Mouse (Mus musculus): ENCODE measurements around the gene Arhgap19. TPM values are rescaled to one million over a fixed set of nuclear protein-coding genes. Genes with fewer than 3 reads are reported as not detected.

Gene Arhgap19
- polyA plus RNA-seq, 1 experiment from 2014 or later = 28.6 TPM

DNA sequence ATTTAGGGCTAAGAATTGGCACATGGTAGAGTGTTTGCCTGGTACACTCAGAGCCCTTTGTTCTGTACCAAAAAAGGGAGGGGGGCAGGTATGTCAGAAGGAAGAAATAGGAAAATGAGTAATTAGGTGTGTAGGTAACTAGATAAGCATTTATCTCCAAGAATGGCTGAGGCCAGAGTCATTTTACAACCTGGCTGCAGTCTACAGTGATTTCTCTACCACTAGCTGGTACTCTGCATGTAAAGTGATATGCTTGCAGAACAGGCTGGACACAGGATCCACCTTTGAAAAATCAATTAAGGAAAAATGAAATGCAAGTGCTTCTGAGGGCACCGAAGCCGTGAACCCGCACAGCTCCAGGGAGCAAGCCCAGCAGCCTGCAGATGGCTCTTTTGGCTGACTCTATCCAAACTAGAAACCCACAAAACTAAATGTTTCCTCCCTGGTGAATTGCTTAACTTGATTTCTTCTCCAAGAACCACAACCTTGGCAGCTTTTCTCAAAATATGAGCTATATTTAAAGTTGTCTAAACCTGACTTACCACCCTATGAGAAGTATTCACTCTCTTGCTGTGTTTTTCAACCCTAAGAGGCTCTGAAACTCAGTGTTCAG, 5.6 kb downstream of the Arhgap19 start:
- Histone ChIP-seq H3K4me3 (ENCODE audit: low read length) (no peak overlapping the region), H3K27ac (ENCODE audit: low read length) (no peak overlapping the region)
- WGBS = 88% methylated on average over 3 of the region's 3 CpGs

DNA sequence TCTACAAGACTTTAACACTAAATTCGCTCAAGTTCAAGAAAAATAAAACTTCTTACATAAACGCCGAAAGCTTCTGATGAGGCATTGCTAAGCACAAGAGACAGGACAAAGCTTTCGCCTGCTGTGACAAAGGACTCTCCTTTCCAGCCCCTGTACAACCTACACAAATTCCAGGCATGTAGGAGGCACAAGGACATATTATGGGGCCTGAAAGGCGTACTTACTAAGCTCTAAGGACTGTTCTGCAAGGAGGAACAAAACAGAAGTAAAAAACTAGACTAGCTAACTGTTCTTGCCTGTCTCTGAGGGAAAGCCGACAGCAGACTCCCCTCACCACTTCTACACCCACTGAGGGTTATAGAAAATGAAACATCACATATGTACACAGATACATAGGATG, 6.9 kb downstream of the Arhgap19 start:
- no peak for ATAC-seq (ENCODE audit: low read depth)
- Histone ChIP-seq H3K4me1 (replicated peaks; ENCODE audit: control insufficient read depth, insufficient read depth, low read length) (peaks cover 9% of the 10 kb centered on the region), H3K9ac (ENCODE audit: low read length) (no peak overlapping the region), H3K9me3 (ENCODE audit: control insufficient read depth, low read length) (no peaks in the 10 kb centered on the region), H3K4me3 (ENCODE audit: low read length) (no peak overlapping the region), H3K36me3 (ENCODE audit: control insufficient read depth, insufficient read depth, low read length) (no peaks in the 10 kb centered on the region), H3K27ac (ENCODE audit: low read length) (no peak overlapping the region), H3K4me2 (ENCODE audit: low read depth, low read length) (no peak overlapping the region), H3K27me3 (ENCODE audit: control insufficient read depth, insufficient read depth, low read depth, low read length) (no peaks in the 10 kb centered on the region)
- 67% methylated on average over 6 of the region's 6 CpGs for WGBS

More for the DNA sequence above, 5.6 kb downstream of the Arhgap19 start:
- no peak for ATAC-seq (ENCODE audit: low read depth)
- Histone ChIP-seq H3K4me2 (ENCODE audit: low read depth, low read length) (no peak overlapping the region), H3K36me3 (ENCODE audit: control insufficient read depth, insufficient read depth, low read length) (no peaks in the 10 kb centered on the region), H3K27me3 (ENCODE audit: control insufficient read depth, insufficient read depth, low read depth, low read length) (no peaks in the 10 kb centered on the region), H3K9ac (ENCODE audit: low read length) (no peak overlapping the region), H3K4me1 (replicated peaks; ENCODE audit: control insufficient read depth, insufficient read depth, low read length) (peaks cover 19% of the 10 kb centered on the region), H3K9me3 (ENCODE audit: control insufficient read depth, low read length) (no peaks in the 10 kb centered on the region)

DNA sequence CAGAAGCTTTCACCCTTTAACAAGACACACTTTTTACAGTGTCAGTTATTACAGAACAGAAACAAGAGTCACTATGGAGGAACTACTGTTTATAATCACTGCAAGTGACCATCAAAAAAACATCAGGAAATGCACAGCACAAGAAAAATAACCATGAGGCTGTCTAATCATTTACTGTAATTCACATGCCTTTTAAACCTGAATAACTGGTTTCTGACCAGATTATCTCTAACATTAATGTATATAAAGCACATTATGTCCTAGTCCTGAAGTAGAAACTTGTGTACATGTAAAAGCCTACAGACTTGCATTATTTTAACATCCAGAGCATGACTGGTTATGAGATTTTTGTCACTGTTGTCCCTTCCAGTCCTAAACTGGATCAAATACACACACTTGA, 7.8 kb downstream of the Arhgap19 start:
- H3K9ac ChIP-seq (ENCODE audit: low read length) = no peak overlapping the region
- no peaks in the 10 kb centered on the region for H3K9me3 ChIP-seq (ENCODE audit: control insufficient read depth, low read length)
- peak overlapping the region; percentile 50 for H3K27ac ChIP-seq (ENCODE audit: low read length)
- no peak overlapping the region for H3K4me2 ChIP-seq (ENCODE audit: low read depth, low read length)
- no peaks in the 10 kb centered on the region for H3K27me3 ChIP-seq (ENCODE audit: control insufficient read depth, insufficient read depth, low read depth, low read length)
- H3K36me3 ChIP-seq (ENCODE audit: control insufficient read depth, insufficient read depth, low read length) = no peaks in the 10 kb centered on the region
- H3K4me1 ChIP-seq (replicated peaks; ENCODE audit: control insufficient read depth, insufficient read depth, low read length) = peaks cover 9% of the 10 kb centered on the region
- ATAC-seq (ENCODE audit: low read depth) = 0 out of 2 replicates have a peak, but pooled peaks have one; percentile 17
- no peak overlapping the region for H3K4me3 ChIP-seq (ENCODE audit: low read length)

DNA sequence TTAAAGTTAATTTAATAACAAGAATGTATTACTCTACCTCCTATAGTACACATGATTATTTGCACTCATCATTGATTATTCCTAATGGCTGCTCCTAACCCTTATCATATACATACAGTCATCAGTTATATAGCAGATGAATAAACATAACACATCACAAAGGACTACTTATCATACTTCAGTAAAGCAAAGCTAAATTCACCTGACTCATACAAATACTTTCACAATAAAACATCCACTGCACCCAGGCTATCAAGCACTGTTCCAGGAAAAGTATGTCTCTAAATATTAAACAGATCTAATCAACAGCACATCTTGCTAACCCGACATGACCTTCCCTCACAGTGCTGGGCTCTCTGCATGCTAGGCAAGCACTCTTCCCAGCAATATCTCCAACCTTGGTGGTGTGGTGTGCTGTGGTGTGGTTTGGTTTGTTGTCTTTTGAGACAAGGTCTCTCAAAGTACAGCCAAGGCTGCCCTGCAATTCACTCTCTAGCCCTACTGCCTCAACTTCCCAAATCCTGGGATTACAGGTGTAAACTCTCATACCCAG, 8.8 kb downstream of the Arhgap19 start:
- 49% methylated on average over 1 of the region's 1 CpGs for WGBS
- Histone ChIP-seq H3K9ac (ENCODE audit: low read length) (no peak overlapping the region), H3K4me2 (ENCODE audit: low read depth, low read length) (no peak overlapping the region), H3K27me3 (ENCODE audit: control insufficient read depth, insufficient read depth, low read depth, low read length) (no peaks in the 10 kb centered on the region), H3K4me3 (ENCODE audit: low read length) (no peak overlapping the region), H3K4me1 (replicated peaks; ENCODE audit: control insufficient read depth, insufficient read depth, low read length) (peaks cover 9% of the 10 kb centered on the region), H3K9me3 (ENCODE audit: control insufficient read depth, low read length) (no peaks in the 10 kb centered on the region), H3K36me3 (ENCODE audit: control insufficient read depth, insufficient read depth, low read length) (peaks cover 3% of the 10 kb centered on the region; the same call in 1 of the 2 replicates), H3K27ac (ENCODE audit: low read length) (no peak overlapping the region)
- ATAC-seq (ENCODE audit: low read depth) = no peak

DNA sequence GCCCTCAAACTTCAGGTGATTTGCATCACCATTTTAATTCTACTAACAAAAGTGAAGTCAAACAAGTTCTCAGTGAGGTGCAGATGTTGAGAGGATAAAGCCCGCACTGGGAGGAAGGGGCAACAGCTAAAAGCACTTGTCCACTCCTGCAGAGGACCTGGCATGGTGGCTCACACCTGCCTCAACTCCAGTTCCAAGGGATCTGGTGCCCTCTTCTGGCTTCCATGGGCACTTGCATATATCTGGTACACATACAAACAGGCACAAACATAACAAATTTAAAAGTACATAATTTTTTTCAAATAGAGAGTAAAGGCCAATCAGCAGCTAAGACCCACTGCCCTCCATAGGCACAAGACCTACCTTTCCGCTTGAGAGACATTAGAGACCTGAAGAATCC, 10.5 kb downstream of the Arhgap19 start:
- Histone ChIP-seq H3K4me3 (ENCODE audit: low read length) (no peak overlapping the region), H3K4me2 (ENCODE audit: low read depth, low read length) (no peak overlapping the region), H3K9ac (ENCODE audit: low read length) (no peak overlapping the region), H3K27me3 (ENCODE audit: control insufficient read depth, insufficient read depth, low read depth, low read length) (no peaks in the 10 kb centered on the region), H3K27ac (ENCODE audit: low read length) (no peak overlapping the region), H3K36me3 (ENCODE audit: control insufficient read depth, insufficient read depth, low read length) (peaks cover 12% of the 10 kb centered on the region), H3K4me1 (replicated peaks; ENCODE audit: control insufficient read depth, insufficient read depth, low read length) (peaks cover 9% of the 10 kb centered on the region), H3K9me3 (ENCODE audit: control insufficient read depth, low read length) (no peaks in the 10 kb centered on the region)
- WGBS = 88% methylated on average over 2 of the region's 2 CpGs
- ATAC-seq (ENCODE audit: low read depth) = no peak

DNA sequence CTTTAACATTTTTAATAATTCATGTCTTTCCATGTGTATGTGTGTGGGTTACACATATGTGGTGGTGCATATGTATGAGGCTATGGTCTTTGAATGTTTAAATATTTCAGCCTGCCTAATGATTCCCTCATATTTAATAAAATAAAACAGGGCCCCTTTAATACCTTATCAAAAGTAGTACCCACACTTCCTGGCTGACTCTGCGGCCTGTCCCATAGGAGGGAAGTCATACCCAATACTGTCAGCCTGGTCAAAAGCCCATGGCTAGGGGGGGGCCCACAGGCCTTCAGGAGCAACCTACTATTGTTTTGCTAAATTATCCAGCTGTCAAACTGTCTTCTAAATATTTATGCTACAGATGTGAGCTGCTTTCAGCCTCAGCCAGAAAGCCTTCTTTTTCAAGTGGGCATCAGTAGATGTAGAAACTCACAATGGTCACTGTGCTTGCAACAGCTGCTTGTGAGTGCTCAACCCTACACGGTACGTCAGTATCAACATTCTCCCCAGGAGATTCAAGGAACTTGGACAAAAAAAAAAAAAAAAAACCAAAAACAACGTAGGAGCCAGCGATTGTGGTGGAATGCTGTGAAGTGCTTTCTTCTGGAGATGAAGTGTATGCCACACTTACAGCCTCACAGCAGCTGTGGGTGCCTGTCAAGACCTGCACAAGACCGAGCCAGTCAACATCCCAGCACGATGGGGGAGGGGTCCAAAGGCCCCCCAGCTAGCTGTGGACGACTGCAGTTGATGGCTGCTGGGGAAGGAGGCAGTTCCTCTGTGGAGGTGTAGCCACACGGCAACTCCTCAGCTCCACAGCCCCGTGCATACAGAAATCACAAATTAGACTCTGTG, 12.5 kb downstream of the Arhgap19 start:
- Histone ChIP-seq H3K9me3 (ENCODE audit: control insufficient read depth, low read length) (no peaks in the 10 kb centered on the region), H3K9ac (ENCODE audit: low read length) (no peak overlapping the region), H3K27me3 (ENCODE audit: control insufficient read depth, insufficient read depth, low read depth, low read length) (no peaks in the 10 kb centered on the region), H3K27ac (ENCODE audit: low read length) (no peak overlapping the region), H3K4me2 (ENCODE audit: low read depth, low read length) (no peak overlapping the region), H3K4me1 (replicated peaks; ENCODE audit: control insufficient read depth, insufficient read depth, low read length) (peaks cover 5% of the 10 kb centered on the region), H3K4me3 (ENCODE audit: low read length) (no peak overlapping the region), H3K36me3 (ENCODE audit: control insufficient read depth, insufficient read depth, low read length) (peaks cover 24% of the 10 kb centered on the region)
- ATAC-seq (ENCODE audit: low read depth) = no peak
- 41% methylated on average over 10 of the region's 10 CpGs for WGBS

DNA sequence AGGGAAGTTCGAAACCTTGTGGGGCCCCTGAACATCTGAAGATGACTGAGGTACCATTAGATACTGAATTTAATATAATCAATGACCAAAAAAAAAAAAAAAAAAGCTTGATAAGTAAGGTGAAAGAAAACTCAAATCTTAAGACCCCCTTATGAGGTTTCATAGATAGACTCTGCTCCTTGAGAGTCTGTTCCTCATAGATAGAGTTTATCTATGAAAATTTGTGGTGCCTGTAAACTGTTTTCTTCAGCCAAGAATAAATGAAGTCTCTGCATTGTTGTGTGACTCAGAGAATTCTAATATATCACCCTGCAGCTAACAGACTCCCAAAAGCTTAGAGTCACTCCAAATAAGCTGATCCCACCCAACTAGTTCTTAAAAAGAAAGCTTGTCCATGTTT, 15.0 kb downstream of the Arhgap19 start:
- no peak for ATAC-seq (ENCODE audit: low read depth)
- Histone ChIP-seq H3K4me3 (ENCODE audit: low read length) (no peak overlapping the region), H3K27ac (ENCODE audit: low read length) (no peak overlapping the region), H3K9me3 (ENCODE audit: control insufficient read depth, low read length) (no peaks in the 10 kb centered on the region), H3K27me3 (ENCODE audit: control insufficient read depth, insufficient read depth, low read depth, low read length) (no peaks in the 10 kb centered on the region), H3K36me3 (ENCODE audit: control insufficient read depth, insufficient read depth, low read length) (peaks cover 35% of the 10 kb centered on the region), H3K4me2 (ENCODE audit: low read depth, low read length) (no peak overlapping the region), H3K9ac (ENCODE audit: low read length) (no peak overlapping the region), H3K4me1 (replicated peaks; ENCODE audit: control insufficient read depth, insufficient read depth, low read length) (no peaks in the 10 kb centered on the region; the same call in 1 of the 2 replicates)
- 88% methylated on average over 1 of the region's 1 CpGs for WGBS

DNA sequence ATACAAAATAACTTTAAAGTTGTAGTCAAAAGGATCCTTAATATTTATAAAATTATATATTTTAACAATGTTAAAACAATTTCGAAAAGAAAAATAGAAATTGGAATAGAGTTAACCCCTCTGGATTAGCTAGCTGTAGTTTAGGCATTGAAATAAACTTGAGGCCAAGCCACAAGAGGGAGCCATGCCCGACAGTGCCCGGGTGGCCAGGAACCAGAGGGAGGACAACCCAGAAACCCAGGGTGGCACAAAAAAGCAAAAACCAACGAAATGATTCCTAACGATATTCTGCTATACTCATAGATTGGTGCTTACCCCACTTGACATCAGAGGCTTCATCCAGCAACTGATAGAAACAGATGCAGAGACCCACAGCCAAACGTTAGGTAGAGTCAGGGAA, 24.3 kb downstream of the Arhgap19 start:
- ATAC-seq (ENCODE audit: low read depth) = no peak
- H3K36me3 ChIP-seq (ENCODE audit: control insufficient read depth, insufficient read depth, low read length) = peaks cover 27% of the 10 kb centered on the region
- no peaks in the 10 kb centered on the region for H3K4me1 ChIP-seq (replicated peaks; ENCODE audit: control insufficient read depth, insufficient read depth, low read length)
- no peaks in the 10 kb centered on the region for H3K27me3 ChIP-seq (ENCODE audit: control insufficient read depth, insufficient read depth, low read depth, low read length)
- H3K4me3 ChIP-seq (ENCODE audit: low read length) = no peak overlapping the region
- H3K4me2 ChIP-seq (ENCODE audit: low read depth, low read length) = no peak overlapping the region
- H3K27ac ChIP-seq (ENCODE audit: low read length) = no peak overlapping the region
- no peaks in the 10 kb centered on the region for H3K9me3 ChIP-seq (ENCODE audit: control insufficient read depth, low read length)
- 84% methylated on average over 6 of the region's 6 CpGs for WGBS
- H3K9ac ChIP-seq (ENCODE audit: low read length) = no peak overlapping the region

DNA sequence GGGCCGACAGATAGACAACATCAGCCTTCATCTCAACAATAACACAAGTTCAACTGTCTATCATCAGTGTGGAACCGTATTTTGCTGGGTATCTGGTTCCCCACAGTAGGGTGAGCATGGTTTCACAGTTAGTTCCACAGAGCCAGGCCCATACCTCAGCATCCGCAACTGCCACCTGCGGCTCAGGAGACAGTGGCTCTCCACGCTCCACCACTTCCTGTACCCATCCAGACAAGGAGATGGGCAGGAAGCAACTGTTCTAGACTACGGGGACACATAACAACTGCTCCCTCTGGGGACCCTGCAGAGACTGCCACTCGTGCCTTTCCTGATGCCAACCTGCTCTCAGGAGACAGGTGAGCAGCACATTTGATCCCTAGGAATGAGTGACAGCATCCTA, 33.1 kb downstream of the Arhgap19 start:
- Histone ChIP-seq H3K36me3 (ENCODE audit: control insufficient read depth, insufficient read depth, low read length) (peaks cover 14% of the 10 kb centered on the region), H3K27ac (ENCODE audit: low read length) (no peak overlapping the region), H3K9me3 (ENCODE audit: control insufficient read depth, low read length) (no peaks in the 10 kb centered on the region), H3K27me3 (ENCODE audit: control insufficient read depth, insufficient read depth, low read depth, low read length) (no peaks in the 10 kb centered on the region), H3K4me2 (ENCODE audit: low read depth, low read length) (no peak overlapping the region), H3K4me1 (replicated peaks; ENCODE audit: control insufficient read depth, insufficient read depth, low read length) (no peaks in the 10 kb centered on the region), H3K9ac (ENCODE audit: low read length) (no peak overlapping the region), H3K4me3 (ENCODE audit: low read length) (no peak overlapping the region)
- 86% methylated on average over 7 of the region's 7 CpGs for WGBS
- no peak for ATAC-seq (ENCODE audit: low read depth)
